Mouse (Mus musculus) forebrain, embryonic 11.5 days (tissue): ENCODE data around the gene Slc43a3. TPM values are rescaled to one million over a fixed set of nuclear protein-coding genes. Genes with fewer than 3 reads are reported as not detected.

ENCODE experiments used
- ATAC-seq: fragments of 200-750 bp; cut with Nextera tagmentation; replicated peaks from 2 replicates; pipeline ENCODE4 v1.8.0; 2017; ENCODE audit warnings: moderate TSS enrichment; ENCODE audit not compliant: low FRiP score
- DNase-seq: peaks from one replicate; pipeline ENCODE4 v3.0.0-alpha.2; 2017; ENCODE audit warnings: low spot score
- H3K27ac ChIP-seq: fragments of 300-500 bp; sonication (generic); 2 replicates; pipeline ENCODE4 v1.5.1; 2014; ENCODE audit warnings: low read depth, low read length
- H3K27me3 ChIP-seq: fragments of 300-500 bp; sonication (generic); 2 replicates; pipeline ENCODE4 v1.6.1; 2014; ENCODE audit warnings: mild to moderate bottlenecking, low read length, mixed read lengths; ENCODE audit not compliant: control insufficient read depth, insufficient read depth
- H3K36me3 ChIP-seq: fragments of 300-500 bp; sonication (generic); 2 replicates; pipeline ENCODE4 v1.6.1; 2014; ENCODE audit warnings: mild to moderate bottlenecking, low read length, moderate library complexity, mixed read lengths; ENCODE audit not compliant: control insufficient read depth, insufficient read depth
- H3K4me1 ChIP-seq: fragments of 300-500 bp; sonication (generic); replicated peaks from 2 replicates; pipeline ENCODE4 v1.6.1; 2014; ENCODE audit warnings: low read length, mixed read lengths; ENCODE audit not compliant: control insufficient read depth, insufficient read depth
- H3K4me2 ChIP-seq: fragments of 300-500 bp; sonication (generic); 2 replicates; pipeline ENCODE4 v1.6.1; 2014; ENCODE audit warnings: low read depth, mild to moderate bottlenecking, low read length, moderate library complexity, mixed read lengths; ENCODE audit not compliant: severe bottlenecking
- H3K4me3 ChIP-seq: fragments of 300-500 bp; sonication (generic); 2 replicates; pipeline ENCODE4 v1.5.1; 2014; ENCODE audit warnings: low read depth, low read length
- H3K9ac ChIP-seq: fragments of 300-500 bp; sonication (generic); 2 replicates; pipeline ENCODE4 v1.6.1; 2014; ENCODE audit warnings: low read length
- H3K9me3 ChIP-seq: fragments of 300-500 bp; sonication (generic); 2 replicates; pipeline ENCODE4 v1.6.1; 2016; ENCODE audit warnings: low read length, mixed read lengths; ENCODE audit not compliant: control insufficient read depth
- WGBS: fragments of 180-500 bp; shearing (Covaris S2); extraction: QIAGEN DNeasy Blood & Tissue Kit; methylation state at CpG from one replicate; pipeline ENCODE4 v1.1.7; 2014; 5-methylcytosine and 5-hydroxymethylcytosine counted together
- polyA plus RNA-seq: library from polyadenylated mRNA; unstranded; fragments of >200 nt; fragmentation: Nextera tagmentation; extraction: Ambion mirVana; gene quantifications from 2 replicates; pipeline ENCODE4 v1.2.1, GENCODE M21; 2014

Slc43a3 gene
- polyA plus RNA-seq, 1 experiment from 2014 or later, result 18.2 TPM

DNA sequence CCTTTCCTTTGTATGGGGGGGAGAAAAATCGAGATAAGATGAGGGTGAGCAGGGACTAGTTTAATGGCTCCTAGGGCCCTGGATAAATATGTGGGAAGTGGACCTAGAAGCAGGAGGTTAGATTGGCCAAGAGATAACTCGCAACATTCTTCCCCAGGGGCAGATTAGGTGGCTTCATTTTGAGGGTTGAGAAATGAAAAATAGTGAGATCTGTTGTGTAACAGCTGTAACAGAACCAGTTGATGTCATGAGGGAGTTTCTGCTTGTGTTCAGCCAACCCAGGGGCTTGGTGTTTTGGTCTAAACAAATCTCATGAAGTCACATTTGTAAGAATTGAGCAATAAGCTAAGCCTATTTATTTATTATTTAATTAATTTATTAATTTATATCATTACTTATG lies 5.0 kb downstream of the Slc43a3 start:
- 80% methylated on average over 2 of the region's 2 CpGs for WGBS
- Histone ChIP-seq H3K9me3 (no peaks in the 10 kb centered on the region), H3K27me3 (no peaks in the 10 kb centered on the region), H3K4me3 (no peak overlapping the region), H3K36me3 (no peaks in the 10 kb centered on the region), H3K9ac (no peak overlapping the region), H3K4me1 (no peaks in the 10 kb centered on the region), H3K27ac (no peak overlapping the region), H3K4me2 (no peak overlapping the region)
- no peak for DNase-seq
- no peak for ATAC-seq

- no peaks in the 10 kb centered on the region for H3K27me3 ChIP-seq
Observed at GRCm38 (mm10) chr2:84941795-84942194, 5.4 kb downstream of the Slc43a3 start.

DNA sequence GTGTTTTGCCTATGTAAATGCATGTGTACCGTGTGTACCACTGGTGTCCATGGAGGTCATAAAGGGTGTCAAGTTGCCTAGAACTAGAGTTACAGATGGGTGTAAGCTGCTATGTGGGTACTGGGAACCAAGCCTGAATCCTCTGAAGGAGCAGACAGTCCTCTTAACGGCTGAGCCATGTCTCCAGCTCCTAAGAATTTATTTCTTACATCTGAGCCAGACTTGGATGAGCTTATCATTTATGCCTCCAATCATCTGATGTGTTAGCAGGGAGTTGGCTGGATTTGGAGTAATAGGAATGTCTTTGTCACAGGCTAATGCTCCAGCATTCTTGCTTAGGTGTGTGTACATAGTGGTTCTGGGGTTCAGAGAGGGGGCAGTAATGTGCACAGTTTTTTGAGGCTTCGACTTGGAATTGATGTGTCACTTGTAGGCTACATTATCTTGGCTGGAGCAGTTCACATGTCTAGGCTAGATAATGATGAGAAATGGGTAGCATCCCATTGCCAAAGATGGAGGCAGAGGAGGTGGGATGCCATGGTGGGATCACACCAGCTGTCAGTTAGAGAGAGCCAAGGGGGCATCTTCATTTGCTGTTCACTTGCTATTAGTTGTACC lies 10.9 kb downstream of the Slc43a3 start:
- H3K4me3 ChIP-seq, result no peak overlapping the region
- no peak overlapping the region for H3K9ac ChIP-seq
- no peak overlapping the region for H3K27ac ChIP-seq
- no peak for DNase-seq
- WGBS, result 87% methylated on average over 3 of the region's 3 CpGs
- no peaks in the 10 kb centered on the region for H3K9me3 ChIP-seq
- no peaks in the 10 kb centered on the region for H3K4me1 ChIP-seq
- no peak for ATAC-seq
- H3K27me3 ChIP-seq, result no peaks in the 10 kb centered on the region
- H3K36me3 ChIP-seq, result no peaks in the 10 kb centered on the region
- no peak overlapping the region for H3K4me2 ChIP-seq

More at GRCm38 (mm10) chr2:84941795-84942194, 5.4 kb downstream of the Slc43a3 start:
- ATAC-seq, result no peak
- Histone ChIP-seq H3K4me3 (no peak overlapping the region), H3K9ac (no peak overlapping the region), H3K36me3 (no peaks in the 10 kb centered on the region), H3K9me3 (no peaks in the 10 kb centered on the region), H3K27ac (no peak overlapping the region), H3K4me2 (no peak overlapping the region), H3K4me1 (no peaks in the 10 kb centered on the region)
- no peak for DNase-seq
- 84% methylated on average over 4 of the region's 4 CpGs for WGBS

- Histone ChIP-seq H3K4me1 (no peaks in the 10 kb centered on the region), H3K4me3 (no peak overlapping the region), H3K9ac (no peak overlapping the region), H3K9me3 (no peaks in the 10 kb centered on the region), H3K27me3 (no peaks in the 10 kb centered on the region), H3K36me3 (no peaks in the 10 kb centered on the region), H3K4me2 (no peak overlapping the region), H3K27ac (no peak overlapping the region)
- ATAC-seq (no peak), DNase-seq (no peak)
- 90% methylated on average over 7 of the region's 7 CpGs for WGBS
Observed at GRCm38 (mm10) chr2:84948252-84948651, 11.9 kb downstream of the Slc43a3 start.

GRCm38 (mm10) chr2:84948721-84949120 lies 12.3 kb downstream of the Slc43a3 start:
- H3K9me3 ChIP-seq, result no peaks in the 10 kb centered on the region
- no peak for DNase-seq
- H3K4me2 ChIP-seq, result no peak overlapping the region
- H3K27ac ChIP-seq, result no peak overlapping the region
- no peak overlapping the region for H3K4me3 ChIP-seq
- H3K9ac ChIP-seq, result no peak overlapping the region
- H3K27me3 ChIP-seq, result no peaks in the 10 kb centered on the region
- no peaks in the 10 kb centered on the region for H3K36me3 ChIP-seq
- no peak for ATAC-seq
- WGBS, result 86% methylated on average over 2 of the region's 2 CpGs
- H3K4me1 ChIP-seq, result no peaks in the 10 kb centered on the region

- ATAC-seq (no peak), DNase-seq (no peak)
- Histone ChIP-seq H3K27ac (no peak overlapping the region), H3K4me1 (no peaks in the 10 kb centered on the region), H3K4me2 (no peak overlapping the region), H3K27me3 (no peaks in the 10 kb centered on the region), H3K9ac (no peak overlapping the region), H3K9me3 (no peaks in the 10 kb centered on the region), H3K36me3 (no peaks in the 10 kb centered on the region), H3K4me3 (no peak overlapping the region)
- WGBS, result 92% methylated on average over 8 of the region's 8 CpGs
Observed at GRCm38 (mm10) chr2:84951027-84951426, 14.6 kb downstream of the Slc43a3 start.

DNA sequence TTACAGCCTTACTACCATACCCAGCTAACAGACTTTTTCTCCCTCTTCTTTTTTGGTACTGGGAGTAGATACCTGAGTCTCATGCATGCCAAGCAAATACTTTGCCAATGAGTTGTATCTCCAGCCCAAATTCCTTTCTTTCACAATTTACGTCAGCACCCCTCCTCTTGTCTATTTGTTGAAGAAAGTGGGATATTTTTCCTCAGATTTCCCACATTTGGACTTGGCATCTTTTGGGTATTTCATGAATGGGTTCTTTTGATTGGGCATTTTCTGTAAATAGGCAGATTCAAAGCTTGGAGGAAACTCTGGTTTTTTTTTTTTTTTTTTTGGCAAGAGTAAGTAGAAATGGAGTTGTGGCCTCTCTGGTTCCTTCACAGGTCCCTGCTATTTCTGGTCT lies 15.9 kb downstream of the Slc43a3 start:
- ATAC-seq, result no peak
- Histone ChIP-seq H3K4me1 (no peaks in the 10 kb centered on the region), H3K27ac (no peak overlapping the region), H3K4me3 (no peak overlapping the region), H3K9ac (no peak overlapping the region), H3K27me3 (no peaks in the 10 kb centered on the region), H3K4me2 (no peak overlapping the region), H3K36me3 (no peaks in the 10 kb centered on the region), H3K9me3 (no peaks in the 10 kb centered on the region)
- DNase-seq, result no peak
- 97% methylated on average over 1 of the region's 1 CpGs for WGBS

GRCm38 (mm10) chr2:84952693-84953092 lies 16.3 kb downstream of the Slc43a3 start:
- Histone ChIP-seq H3K9me3 (no peaks in the 10 kb centered on the region), H3K9ac (no peak overlapping the region), H3K4me3 (no peak overlapping the region), H3K27ac (no peak overlapping the region), H3K4me2 (no peak overlapping the region), H3K36me3 (no peaks in the 10 kb centered on the region), H3K27me3 (no peaks in the 10 kb centered on the region), H3K4me1 (no peaks in the 10 kb centered on the region)
- ATAC-seq (no peak), DNase-seq (no peak)
- 93% methylated on average over 4 of the region's 4 CpGs for WGBS

GRCm38 (mm10) chr2:84955435-84955834 lies 19.1 kb downstream of the Slc43a3 start:
- Histone ChIP-seq H3K9me3 (no peaks in the 10 kb centered on the region), H3K4me3 (no peak overlapping the region), H3K27ac (no peak overlapping the region), H3K4me2 (no peak overlapping the region), H3K9ac (no peak overlapping the region), H3K4me1 (no peaks in the 10 kb centered on the region), H3K36me3 (no peaks in the 10 kb centered on the region), H3K27me3 (no peaks in the 10 kb centered on the region)
- no peak for DNase-seq
- no peak for ATAC-seq
- 88% methylated on average over 9 of the region's 9 CpGs for WGBS
